Mouse (Mus musculus) E14TG2a.4 (cell line): ENCODE data around the gene Lasp1.
A peak's percentile ranks its signal among the peaks of the same experiment; 100 is the strongest.

Experiments used
- H3K27me3 ChIP-seq: 2 replicates; pipeline ENCODE4 v1.6.1; 2014; ENCODE audit warnings: low read length, control low read depth; ENCODE audit not compliant: insufficient read depth
- H3K36me3 ChIP-seq: 2 replicates; pipeline ENCODE4 v1.6.1; 2014; ENCODE audit warnings: low read length, control low read depth; ENCODE audit not compliant: insufficient read depth
- H3K4me1 ChIP-seq: replicated peaks from 2 replicates; pipeline ENCODE4 v1.6.1; 2014; ENCODE audit warnings: low read depth, low read length, control low read depth
- H3K4me3 ChIP-seq: replicated peaks from 2 replicates; pipeline ENCODE4 v1.5.1; 2014; ENCODE audit warnings: mild to moderate bottlenecking, low read length
- H3K9me3 ChIP-seq: 2 replicates; pipeline ENCODE4 v1.6.1; 2014; ENCODE audit warnings: low read length, control low read depth
- CTCF ChIP-seq: conservative IDR thresholded peaks from 2 replicates; pipeline ENCODE4 v1.5.1; 2014; ENCODE audit warnings: low read length
- NANOG ChIP-seq: IDR thresholded peaks from 2 replicates; pipeline ENCODE4 v1.6.1; 2014; ENCODE audit warnings: borderline replicate concordance, low read length, mixed read lengths
- POU5F1 ChIP-seq: IDR thresholded peaks from 2 replicates; pipeline ENCODE4 v1.6.1; 2014; ENCODE audit warnings: low read length, borderline replicate concordance

Lasp1 gene

DNA sequence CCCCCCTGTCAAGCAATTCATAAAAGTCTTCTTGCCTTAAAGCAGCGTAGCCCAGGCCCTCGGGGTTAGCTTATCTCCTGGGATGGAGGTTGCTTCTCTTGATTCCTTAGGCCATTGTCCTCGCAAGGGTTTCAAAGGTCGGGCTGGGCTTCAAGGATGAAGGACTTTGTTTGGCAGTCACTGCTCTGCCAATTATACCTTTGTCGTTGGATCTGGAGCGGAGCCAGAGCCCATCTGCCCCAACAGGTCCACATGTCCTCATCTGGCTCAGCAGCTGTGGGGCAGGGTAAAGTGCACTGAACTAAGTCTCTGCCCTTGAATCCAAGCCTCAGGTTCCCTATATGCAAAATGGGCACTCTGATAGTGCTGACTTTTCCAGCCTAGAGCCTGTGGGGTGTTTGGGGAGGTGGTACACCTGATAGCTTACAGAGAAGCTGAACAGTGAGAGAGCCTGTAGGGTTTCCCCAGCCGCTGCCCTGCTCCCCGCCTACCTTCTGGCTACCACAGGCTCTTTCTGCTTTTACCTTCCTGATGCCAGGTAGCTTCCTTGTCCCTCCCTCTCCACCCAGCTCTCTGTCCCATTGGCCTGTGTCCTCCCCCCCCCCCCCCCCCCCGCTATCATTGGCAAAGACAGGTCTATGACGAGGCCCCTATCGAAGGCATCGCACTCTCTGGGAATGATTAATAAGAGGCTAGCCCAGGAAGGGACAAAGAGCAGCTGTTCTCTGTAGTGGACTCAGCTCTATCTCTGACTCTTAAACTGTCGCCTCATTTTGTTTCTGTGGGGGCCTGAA is 13.0 kb downstream of the Lasp1 start:
- TF ChIP-seq POU5F1 (no peak), NANOG (no peak), CTCF (no peak)

DNA sequence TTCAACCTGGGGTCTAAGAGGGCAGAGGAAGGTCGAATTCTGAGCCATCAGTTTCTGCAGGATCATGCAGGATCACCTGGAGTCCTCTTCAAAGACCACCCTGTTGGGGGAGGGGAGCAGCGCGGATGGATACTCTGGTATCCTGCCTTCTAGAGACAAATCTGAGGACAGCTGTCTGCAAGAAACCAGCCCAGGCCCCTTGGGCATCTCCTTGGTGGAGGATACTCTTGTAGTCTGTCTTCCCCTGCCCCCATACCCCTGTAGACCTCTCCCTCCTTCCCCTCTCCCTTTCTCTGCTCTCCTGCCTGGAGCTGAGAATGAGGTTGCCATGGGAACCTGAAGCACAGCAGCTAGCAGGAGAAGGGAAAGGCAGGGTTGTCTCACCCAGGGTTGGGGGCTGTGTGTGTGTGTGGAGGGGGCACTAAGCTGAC is 13.7 kb downstream of the Lasp1 start:
- no peaks in the 10 kb centered on the region for H3K9me3 ChIP-seq
- peaks cover 99% of the 10 kb centered on the region for H3K36me3 ChIP-seq
- peaks cover 100% of the 10 kb centered on the region for H3K4me1 ChIP-seq
- H3K27me3 ChIP-seq = no peaks in the 10 kb centered on the region
- TF ChIP-seq POU5F1 = no peak
- no peak for TF ChIP-seq CTCF
- TF ChIP-seq NANOG = no peak
- H3K4me3 ChIP-seq = peak overlapping the region; percentile 43

More for the DNA sequence above, 13.0 kb downstream of the Lasp1 start:
- peaks cover 100% of the 10 kb centered on the region for H3K4me1 ChIP-seq
- H3K36me3 ChIP-seq = peaks cover 100% of the 10 kb centered on the region
- no peaks in the 10 kb centered on the region for H3K27me3 ChIP-seq
- H3K9me3 ChIP-seq = no peaks in the 10 kb centered on the region
- H3K4me3 ChIP-seq = peak overlapping the region; percentile 49

DNA sequence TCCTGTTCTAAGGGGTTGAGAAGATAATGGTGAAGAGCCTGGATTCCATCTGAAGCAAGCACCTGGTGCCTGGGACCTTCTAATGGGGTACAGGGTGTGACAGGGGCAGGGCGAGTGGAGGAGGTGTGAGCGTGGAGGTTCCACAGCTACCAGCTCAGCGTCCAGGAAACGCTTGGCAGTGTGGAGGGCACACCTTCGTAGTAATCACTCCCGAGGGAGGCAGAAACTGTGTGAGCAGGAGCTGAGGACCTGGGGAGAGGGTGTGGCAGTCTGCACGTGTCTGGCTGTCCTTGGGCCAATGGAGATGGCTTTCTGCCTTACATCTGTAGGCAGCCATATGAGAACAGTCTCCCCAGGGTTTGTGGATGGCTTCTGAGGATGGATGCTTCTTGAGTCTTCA is 14.3 kb downstream of the Lasp1 start:
- no peaks in the 10 kb centered on the region for H3K9me3 ChIP-seq
- H3K27me3 ChIP-seq = no peaks in the 10 kb centered on the region
- peaks cover 100% of the 10 kb centered on the region for H3K4me1 ChIP-seq
- H3K36me3 ChIP-seq = peaks cover 99% of the 10 kb centered on the region
- TF ChIP-seq CTCF = no peak
- no peak for TF ChIP-seq POU5F1
- TF ChIP-seq NANOG = no peak
- peak overlapping the region; percentile 43 for H3K4me3 ChIP-seq

DNA sequence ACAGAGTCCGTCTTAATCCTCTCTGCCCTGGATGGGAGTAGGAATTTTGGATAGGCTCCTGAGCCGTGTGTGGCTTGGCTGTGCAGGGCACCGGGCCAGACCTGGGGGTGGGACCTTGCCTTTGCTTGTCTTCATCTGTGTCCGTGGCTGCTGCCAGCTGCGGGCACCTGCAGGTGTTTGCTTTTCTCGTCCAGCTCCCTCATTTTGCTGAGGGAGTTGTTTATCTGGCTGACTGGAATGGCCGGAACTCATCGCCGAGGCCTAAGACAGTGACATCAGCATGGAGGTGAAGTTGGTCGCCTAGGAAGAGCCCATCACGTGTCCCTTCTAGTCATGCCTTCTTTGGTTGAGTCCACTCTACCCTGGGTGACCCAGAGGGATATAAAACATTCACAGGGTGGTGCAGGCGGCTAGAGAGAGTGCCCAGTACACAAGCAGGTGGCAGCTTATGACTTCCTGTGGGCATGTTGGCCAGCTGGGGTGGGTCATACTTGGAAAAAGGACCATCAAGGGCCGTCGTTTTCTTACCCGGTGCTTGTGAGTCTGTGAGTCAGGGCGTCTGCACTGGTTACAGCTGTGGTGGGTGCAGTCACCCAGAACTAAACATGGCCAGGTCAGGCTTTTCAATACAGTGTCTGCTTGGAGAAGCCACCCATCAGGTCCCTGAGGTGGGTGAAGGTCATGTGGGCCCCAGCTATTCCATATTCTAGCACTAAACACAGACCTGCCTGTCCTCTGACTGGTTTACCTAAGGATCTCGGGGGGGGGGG is 15.1 kb downstream of the Lasp1 start:
- Histone ChIP-seq H3K9me3 (no peaks in the 10 kb centered on the region), H3K36me3 (peaks cover 99% of the 10 kb centered on the region), H3K4me1 (peaks cover 100% of the 10 kb centered on the region), H3K27me3 (no peaks in the 10 kb centered on the region), H3K4me3 (peak overlapping the region; percentile 43; the same call in 1 of the 2 replicates)
- TF ChIP-seq NANOG (no peak), POU5F1 (no peak), CTCF (no peak)

DNA sequence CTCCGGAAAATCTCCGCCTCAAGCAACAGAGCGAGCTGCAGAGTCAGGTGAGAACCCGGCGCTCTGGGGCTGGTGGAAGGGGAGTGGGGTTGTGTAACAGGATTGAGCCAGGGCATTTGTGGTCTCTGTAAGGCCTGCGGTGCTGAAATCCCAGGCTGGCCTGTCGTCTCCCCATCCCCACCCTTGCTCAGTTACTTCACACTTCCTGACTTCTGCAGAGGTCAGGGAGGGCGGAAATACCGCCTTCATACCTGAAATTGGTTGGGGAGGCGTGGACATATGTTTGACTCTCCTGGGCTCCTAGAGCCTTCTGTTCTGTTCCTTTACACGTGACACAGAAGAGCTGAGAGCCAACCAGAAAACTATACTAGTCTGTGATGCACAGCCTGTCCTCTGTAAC is 16.9 kb downstream of the Lasp1 start:
- Histone ChIP-seq H3K36me3 (peaks cover 99% of the 10 kb centered on the region), H3K9me3 (no peaks in the 10 kb centered on the region), H3K27me3 (no peaks in the 10 kb centered on the region), H3K4me3 (peak overlapping the region; percentile 47), H3K4me1 (peaks cover 100% of the 10 kb centered on the region)
- TF ChIP-seq CTCF (no peak), POU5F1 (no peak), NANOG (no peak)

DNA sequence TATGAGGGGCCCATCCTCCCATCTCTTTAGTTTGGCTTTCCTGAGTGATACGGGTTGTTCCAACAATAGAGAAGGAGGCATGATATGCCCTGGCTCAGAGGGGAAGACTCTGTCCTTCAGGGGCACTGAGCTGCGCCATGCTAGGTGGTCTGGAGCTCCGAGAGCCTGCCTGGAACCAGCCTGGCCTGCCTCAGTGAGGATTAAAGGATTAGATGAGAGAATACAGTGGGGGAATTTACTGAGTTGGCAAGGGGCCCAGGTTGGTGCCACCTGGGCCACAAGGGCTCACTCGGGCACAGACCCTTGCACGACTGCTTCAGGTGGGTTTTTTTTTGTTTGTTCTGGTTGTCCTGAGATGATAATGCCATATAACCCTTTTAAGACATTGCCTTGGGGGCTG is 17.4 kb downstream of the Lasp1 start:
- Histone ChIP-seq H3K9me3 (no peaks in the 10 kb centered on the region), H3K4me3 (0 out of 2 replicates have a peak overlapping the region, but pooled peaks have one; percentile 17), H3K4me1 (peaks cover 100% of the 10 kb centered on the region), H3K27me3 (no peaks in the 10 kb centered on the region), H3K36me3 (peaks cover 99% of the 10 kb centered on the region)
- no peak for TF ChIP-seq POU5F1
- no peak for TF ChIP-seq NANOG
- TF ChIP-seq CTCF = no peak

DNA sequence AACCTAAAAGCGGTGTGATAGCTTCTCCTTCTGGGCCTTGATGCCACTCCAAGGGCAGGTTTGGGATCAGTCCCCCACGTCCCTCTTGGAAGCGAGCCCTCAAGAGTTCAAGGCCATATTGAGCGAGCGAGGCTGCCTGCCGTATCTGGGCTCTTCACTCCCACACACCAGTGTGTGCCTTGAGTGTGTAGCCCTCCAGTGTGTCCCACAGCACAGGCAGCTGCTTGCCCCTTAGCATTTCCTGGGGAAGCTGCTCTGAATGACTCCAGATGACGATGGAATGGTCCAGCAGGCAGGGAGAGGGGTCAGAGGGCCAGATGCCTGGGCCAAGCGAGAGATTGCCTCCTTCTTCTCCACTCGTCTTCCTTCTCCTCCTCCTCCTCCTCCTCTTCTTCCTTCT is 18.1 kb downstream of the Lasp1 start:
- no peaks in the 10 kb centered on the region for H3K27me3 ChIP-seq
- TF ChIP-seq CTCF (no peak), POU5F1 (no peak), NANOG (no peak)
- H3K36me3 ChIP-seq = peaks cover 99% of the 10 kb centered on the region
- peak overlapping the region; percentile 54 for H3K4me3 ChIP-seq
- no peaks in the 10 kb centered on the region for H3K9me3 ChIP-seq
- H3K4me1 ChIP-seq = peaks cover 100% of the 10 kb centered on the region

DNA sequence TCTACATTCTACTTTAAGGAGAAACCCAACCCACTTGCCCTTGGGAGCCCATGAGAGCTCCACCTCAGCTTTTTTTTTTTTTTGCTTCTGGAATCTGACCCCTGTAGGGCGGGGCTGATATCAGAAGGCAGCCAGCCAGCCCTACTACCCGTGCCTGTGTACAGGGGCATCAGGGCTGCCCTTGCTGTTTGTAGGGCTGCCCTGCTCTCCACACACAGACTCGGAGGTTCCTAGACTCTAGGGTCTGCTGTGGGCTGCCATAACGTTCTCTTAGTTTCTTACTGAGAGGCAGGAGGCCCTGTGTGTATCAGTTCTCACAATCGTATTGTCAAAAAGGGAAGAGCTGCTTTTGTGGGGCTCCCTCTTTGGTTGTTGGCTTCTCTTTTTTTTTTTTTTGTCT is 18.6 kb downstream of the Lasp1 start:
- Histone ChIP-seq H3K36me3 (peaks cover 99% of the 10 kb centered on the region), H3K27me3 (no peaks in the 10 kb centered on the region), H3K9me3 (no peaks in the 10 kb centered on the region), H3K4me3 (peak overlapping the region; percentile 54; the same call in 1 of the 2 replicates), H3K4me1 (peaks cover 100% of the 10 kb centered on the region)
- TF ChIP-seq POU5F1 (no peak), CTCF (no peak), NANOG (no peak)
